Mouse (Mus musculus) frontal cortex, postnatal 10 days (tissue): ENCODE measurements at regions not wholly inside any gene's neighbourhood (a gene's known extent, or its start where the extent isn't known, plus 50 kb on each side); places are given as distances from the start of the nearest gene placed in this dataset.

Experiments used
- DNase-seq, 2 experiments: peaks; one replicate each; pipeline ENCODE4 v3.0.0; 2022; ENCODE audit warnings: low spot score in 2 of 2, mixed read lengths in 1 of 2

GRCm38 (mm10) chr1:14421030-14421429, 1672.1 kb downstream of the 4930444P10Rik start:
- DNase-seq: no peak

GRCm38 (mm10) chr1:14413826-14414445, 1679.2 kb downstream of the 4930444P10Rik start:
- no peak for DNase-seq

- no peak for DNase-seq
These were observed 1722.9 kb downstream of the 4930444P10Rik start for GRCm38 (mm10) chr1:14369957-14370833.

GRCm38 (mm10) chr1:14359998-14360640, 1733.0 kb downstream of the 4930444P10Rik start:
- no peak for DNase-seq
